Mouse (Mus musculus): Measurements from ENCODE around the gene Phf19. TPM values are rescaled to one million over a fixed set of nuclear protein-coding genes. Genes with fewer than 3 reads are reported as not detected.

The Phf19 gene
- polyA plus RNA-seq, 1 experiment from 2014 or later: 22.2 TPM

- H3K27ac ChIP-seq (ENCODE audit: low read length): no peak overlapping the region
- WGBS: 72% methylated on average over 1 of the region's 1 CpGs
- no peak overlapping the region for H3K4me2 ChIP-seq (replicated peaks; ENCODE audit: low read depth, low read length)
- no peaks in the 10 kb centered on the region for H3K9me3 ChIP-seq (ENCODE audit: low read length)
- H3K36me3 ChIP-seq (ENCODE audit: insufficient read depth, low read length): no peaks in the 10 kb centered on the region
- H3K4me1 ChIP-seq (ENCODE audit: insufficient read depth, low read length): peaks cover 6% of the 10 kb centered on the region; the same call in 1 of the 2 replicates
- no peaks in the 10 kb centered on the region for H3K27me3 ChIP-seq (ENCODE audit: insufficient read depth, low read length)
- H3K9ac ChIP-seq (replicated peaks; ENCODE audit: low read length): no peak overlapping the region
- no peak overlapping the region for H3K4me3 ChIP-seq (ENCODE audit: low read length)
- ATAC-seq (ENCODE audit: low FRiP score, low TSS enrichment): no peak
Measured at GRCm38 (mm10) chr2:34957405-34957804, 43.6 kb upstream of the Phf19 start.

GRCm38 (mm10) chr2:34956941-34957340 is 43.1 kb upstream of the Phf19 start:
- Histone ChIP-seq H3K4me1 (ENCODE audit: insufficient read depth, low read length) (peaks cover 6% of the 10 kb centered on the region; the same call in 1 of the 2 replicates), H3K9ac (replicated peaks; ENCODE audit: low read length) (no peak overlapping the region), H3K27ac (ENCODE audit: low read length) (no peak overlapping the region), H3K4me3 (ENCODE audit: low read length) (no peak overlapping the region), H3K9me3 (ENCODE audit: low read length) (no peaks in the 10 kb centered on the region), H3K36me3 (ENCODE audit: insufficient read depth, low read length) (no peaks in the 10 kb centered on the region), H3K27me3 (ENCODE audit: insufficient read depth, low read length) (no peaks in the 10 kb centered on the region), H3K4me2 (replicated peaks; ENCODE audit: low read depth, low read length) (no peak overlapping the region)
- no peak for ATAC-seq (ENCODE audit: low FRiP score, low TSS enrichment)
- WGBS: 63% methylated on average over 5 of the region's 5 CpGs

- no peak overlapping the region for H3K27ac ChIP-seq (ENCODE audit: low read length)
- H3K36me3 ChIP-seq (ENCODE audit: insufficient read depth, low read length): no peaks in the 10 kb centered on the region
- H3K4me1 ChIP-seq (ENCODE audit: insufficient read depth, low read length): no peaks in the 10 kb centered on the region
- 0 out of 2 replicates have a peak overlapping the region, but pooled peaks have one; percentile 11 for H3K9ac ChIP-seq (replicated peaks; ENCODE audit: low read length)
- no peak for ATAC-seq (ENCODE audit: low FRiP score, low TSS enrichment)
- H3K4me2 ChIP-seq (replicated peaks; ENCODE audit: low read depth, low read length): no peak overlapping the region
- H3K4me3 ChIP-seq (ENCODE audit: low read length): no peak overlapping the region
- no peaks in the 10 kb centered on the region for H3K27me3 ChIP-seq (ENCODE audit: insufficient read depth, low read length)
- no peaks in the 10 kb centered on the region for H3K9me3 ChIP-seq (ENCODE audit: low read length)
Measured at GRCm38 (mm10) chr2:34954344-34954743, 40.5 kb upstream of the Phf19 start.

- WGBS: 81% methylated on average over 2 of the region's 2 CpGs
- Histone ChIP-seq H3K4me3 (ENCODE audit: low read length) (no peak overlapping the region), H3K4me1 (ENCODE audit: insufficient read depth, low read length) (no peaks in the 10 kb centered on the region), H3K9me3 (ENCODE audit: low read length) (no peaks in the 10 kb centered on the region), H3K36me3 (ENCODE audit: insufficient read depth, low read length) (no peaks in the 10 kb centered on the region), H3K27ac (ENCODE audit: low read length) (no peak overlapping the region), H3K27me3 (ENCODE audit: insufficient read depth, low read length) (no peaks in the 10 kb centered on the region), H3K9ac (replicated peaks; ENCODE audit: low read length) (no peak overlapping the region), H3K4me2 (replicated peaks; ENCODE audit: low read depth, low read length) (no peak overlapping the region)
- no peak for ATAC-seq (ENCODE audit: low FRiP score, low TSS enrichment)
Measured at GRCm38 (mm10) chr2:34953547-34954116, 39.8 kb upstream of the Phf19 start.

- Histone ChIP-seq H3K27me3 (ENCODE audit: insufficient read depth, low read length) (no peaks in the 10 kb centered on the region), H3K4me2 (replicated peaks; ENCODE audit: low read depth, low read length) (no peak overlapping the region), H3K36me3 (ENCODE audit: insufficient read depth, low read length) (no peaks in the 10 kb centered on the region), H3K9me3 (ENCODE audit: low read length) (no peaks in the 10 kb centered on the region), H3K4me3 (ENCODE audit: low read length) (no peak overlapping the region), H3K4me1 (ENCODE audit: insufficient read depth, low read length) (no peaks in the 10 kb centered on the region), H3K9ac (replicated peaks; ENCODE audit: low read length) (no peak overlapping the region), H3K27ac (ENCODE audit: low read length) (no peak overlapping the region)
- ATAC-seq (ENCODE audit: low FRiP score, low TSS enrichment): no peak
- WGBS: 65% methylated on average over 4 of the region's 4 CpGs
Measured at GRCm38 (mm10) chr2:34953018-34953417, 39.2 kb upstream of the Phf19 start.

GRCm38 (mm10) chr2:34951469-34951868 is 37.6 kb upstream of the Phf19 start:
- H3K36me3 ChIP-seq (ENCODE audit: insufficient read depth, low read length): no peaks in the 10 kb centered on the region
- no peak overlapping the region for H3K27ac ChIP-seq (ENCODE audit: low read length)
- no peaks in the 10 kb centered on the region for H3K9me3 ChIP-seq (ENCODE audit: low read length)
- H3K4me3 ChIP-seq (ENCODE audit: low read length): no peak overlapping the region
- H3K4me2 ChIP-seq (replicated peaks; ENCODE audit: low read depth, low read length): no peak overlapping the region
- no peaks in the 10 kb centered on the region for H3K27me3 ChIP-seq (ENCODE audit: insufficient read depth, low read length)
- no peaks in the 10 kb centered on the region for H3K4me1 ChIP-seq (ENCODE audit: insufficient read depth, low read length)
- no peak for ATAC-seq (ENCODE audit: low FRiP score, low TSS enrichment)
- H3K9ac ChIP-seq (replicated peaks; ENCODE audit: low read length): no peak overlapping the region

GRCm38 (mm10) chr2:34948622-34949021 is 34.8 kb upstream of the Phf19 start:
- no peak overlapping the region for H3K4me2 ChIP-seq (replicated peaks; ENCODE audit: low read depth, low read length)
- peaks cover 8% of the 10 kb centered on the region for H3K4me1 ChIP-seq (ENCODE audit: insufficient read depth, low read length)
- no peaks in the 10 kb centered on the region for H3K9me3 ChIP-seq (ENCODE audit: low read length)
- H3K27me3 ChIP-seq (ENCODE audit: insufficient read depth, low read length): no peaks in the 10 kb centered on the region
- H3K36me3 ChIP-seq (ENCODE audit: insufficient read depth, low read length): no peaks in the 10 kb centered on the region
- no peak overlapping the region for H3K4me3 ChIP-seq (ENCODE audit: low read length)
- H3K9ac ChIP-seq (replicated peaks; ENCODE audit: low read length): no peak overlapping the region
- ATAC-seq (ENCODE audit: low FRiP score, low TSS enrichment): no peak
- WGBS: 31% methylated on average over 2 of the region's 2 CpGs
- no peak overlapping the region for H3K27ac ChIP-seq (ENCODE audit: low read length)

- Histone ChIP-seq H3K9me3 (ENCODE audit: low read length) (no peaks in the 10 kb centered on the region), H3K36me3 (ENCODE audit: insufficient read depth, low read length) (no peaks in the 10 kb centered on the region), H3K4me1 (ENCODE audit: insufficient read depth, low read length) (peaks cover 9% of the 10 kb centered on the region), H3K27me3 (ENCODE audit: insufficient read depth, low read length) (no peaks in the 10 kb centered on the region), H3K4me2 (replicated peaks; ENCODE audit: low read depth, low read length) (no peak overlapping the region), H3K27ac (ENCODE audit: low read length) (no peak overlapping the region), H3K4me3 (ENCODE audit: low read length) (no peak overlapping the region), H3K9ac (replicated peaks; ENCODE audit: low read length) (no peak overlapping the region)
- ATAC-seq (ENCODE audit: low FRiP score, low TSS enrichment): no peak
- WGBS: 72% methylated on average over 4 of the region's 4 CpGs
Measured at GRCm38 (mm10) chr2:34946046-34946445, 32.2 kb upstream of the Phf19 start.

GRCm38 (mm10) chr2:34945580-34945979 is 31.8 kb upstream of the Phf19 start:
- Histone ChIP-seq H3K4me2 (replicated peaks; ENCODE audit: low read depth, low read length) (no peak overlapping the region), H3K27ac (ENCODE audit: low read length) (no peak overlapping the region), H3K9ac (replicated peaks; ENCODE audit: low read length) (no peak overlapping the region), H3K27me3 (ENCODE audit: insufficient read depth, low read length) (no peaks in the 10 kb centered on the region), H3K9me3 (ENCODE audit: low read length) (no peaks in the 10 kb centered on the region), H3K4me1 (ENCODE audit: insufficient read depth, low read length) (peaks cover 9% of the 10 kb centered on the region), H3K4me3 (ENCODE audit: low read length) (no peak overlapping the region), H3K36me3 (ENCODE audit: insufficient read depth, low read length) (no peaks in the 10 kb centered on the region)
- 56% methylated on average over 4 of the region's 4 CpGs for WGBS
- no peak for ATAC-seq (ENCODE audit: low FRiP score, low TSS enrichment)

GRCm38 (mm10) chr2:34944761-34945160 is 30.9 kb upstream of the Phf19 start:
- peaks cover 9% of the 10 kb centered on the region for H3K4me1 ChIP-seq (ENCODE audit: insufficient read depth, low read length)
- peak overlapping the region; percentile 14; the same call in 1 of the 2 replicates for H3K4me2 ChIP-seq (replicated peaks; ENCODE audit: low read depth, low read length)
- no peaks in the 10 kb centered on the region for H3K36me3 ChIP-seq (ENCODE audit: insufficient read depth, low read length)
- peak; percentile 50; the same call in 1 of the 2 replicates for ATAC-seq (ENCODE audit: low FRiP score, low TSS enrichment)
- H3K4me3 ChIP-seq (ENCODE audit: low read length): no peak overlapping the region
- no peak overlapping the region for H3K9ac ChIP-seq (replicated peaks; ENCODE audit: low read length)
- WGBS: 23% methylated on average over 8 of the region's 8 CpGs
- no peak overlapping the region for H3K27ac ChIP-seq (ENCODE audit: low read length)
- no peaks in the 10 kb centered on the region for H3K27me3 ChIP-seq (ENCODE audit: insufficient read depth, low read length)
- H3K9me3 ChIP-seq (ENCODE audit: low read length): no peaks in the 10 kb centered on the region

Measured in kidney, embryonic 16.5 days (tissue).